ENCODE assay signal across 8 mouse cellular contexts in genomic region chr6:94053920-94054319, GRCm38 (mm10).
DNase-seq lines count a peak whose midpoint lies in the region; ATAC-seq and TF ChIP-seq lines count a peak whose summit lies in the region.

No protein-coding gene starts in this region.

- 0 out of 2 replicates have a peak, but pooled peaks cover 2% of the 10 kb centered on the region for H3K4me1 ChIP-seq in kidney, adult 2 months (ENCODE audit: control insufficient read depth, insufficient read depth, low read length)
- no peaks in the 10 kb centered on the region for H3K4me1 ChIP-seq in kidney, embryonic 15.5 days
- H3K4me1 ChIP-seq in cerebellum, adult 2 months (ENCODE audit: control insufficient read depth, insufficient read depth, low read length): no peaks in the 10 kb centered on the region; the same call in 1 of the 2 replicates

- no peaks in the 10 kb centered on the region for H3K27me3 ChIP-seq in kidney, adult 2 months (replicated peaks; ENCODE audit: control insufficient read depth, insufficient read depth, low read length)
- no peaks in the 10 kb centered on the region for H3K27me3 ChIP-seq in kidney, embryonic 15.5 days
- no peaks in the 10 kb centered on the region for H3K27me3 ChIP-seq in cerebellum, adult 2 months (ENCODE audit: control insufficient read depth, insufficient read depth, low read length)

- no peak for ATAC-seq in kidney, embryonic 15.5 days (replicated peaks; ENCODE audit: low FRiP score)
- ATAC-seq in granulocyte monocyte progenitor cell, adult 5-6 weeks (replicated peaks; ENCODE audit: poor library complexity, severe bottlenecking): peak; percentile 82
- ATAC-seq in activated CD4-positive, CD25-positive, alpha-beta regulatory T cell, adult 4 months: no peak

- TF ChIP-seq CTCF in kidney, adult 2 months (conservative IDR thresholded peaks at IDR 0.05; ENCODE audit: insufficient read depth, insufficient read length, low read depth, low read length): peak; percentile 64
- TF ChIP-seq CTCF in cerebellum, adult 2 months (IDR thresholded peaks at IDR 0.05; ENCODE audit: borderline replicate concordance, insufficient read depth, low read depth, low read length): peak; percentile 25; the same call in 1 of the 2 replicates

- H3K9ac ChIP-seq in kidney, embryonic 15.5 days: no peak overlapping the region

- 35% methylated on average over 1 of the region's 1 CpGs for WGBS in kidney, adult 2 months
- WGBS in kidney, embryonic 15.5 days: 30% methylated on average over 1 of the region's 1 CpGs
- 38% methylated on average over 1 of the region's 1 CpGs for WGBS in cerebellum, adult 2 months

- intact Hi-C loops in left cerebral cortex, postnatal 14 days (cut with DNase I): no loop called here

- peak; percentile 45 for DNase-seq in kidney, adult 2 months
- DNase-seq in NIH3T3 (ENCODE audit: low read depth): peak; percentile 61
- peak; percentile 32 to 34 for DNase-seq in cerebellum, adult 2 months
- peak; percentile 66 to 72 for DNase-seq in left cerebral cortex, postnatal 14 days (ENCODE audit: low spot score in 2 of 2)
- DNase-seq in right cerebral cortex, postnatal 25 days: peak; percentile 50

- no peaks in the 10 kb centered on the region for H3K36me3 ChIP-seq in kidney, adult 2 months (ENCODE audit: control insufficient read depth, insufficient read depth, low read length)
- 0 out of 2 replicates have a peak, but pooled peaks cover under 1% of the 10 kb centered on the region for H3K36me3 ChIP-seq in kidney, embryonic 15.5 days

- no peak overlapping the region for H3K27ac ChIP-seq in kidney, adult 2 months (ENCODE audit: insufficient read depth, low read depth, low read length)
- H3K27ac ChIP-seq in kidney, embryonic 15.5 days: no peak overlapping the region
- H3K27ac ChIP-seq in cerebellum, adult 2 months (ENCODE audit: insufficient read depth, low read length): no peak overlapping the region

- H3K9me3 ChIP-seq in kidney, embryonic 15.5 days (replicated peaks): no peaks in the 10 kb centered on the region

- H3K4me3 ChIP-seq in kidney, adult 2 months (ENCODE audit: insufficient read depth, low read depth, low read length): no peak overlapping the region
- H3K4me3 ChIP-seq in kidney, embryonic 15.5 days (replicated peaks): no peak overlapping the region
- H3K4me3 ChIP-seq in cerebellum, adult 2 months (replicated peaks; ENCODE audit: insufficient read depth, low read depth, low read length): no peak overlapping the region

- H3K4me2 ChIP-seq in kidney, embryonic 15.5 days: no peak overlapping the region

- no peak for TF ChIP-seq POLR2A in kidney, adult 2 months (IDR thresholded peaks at IDR 0.05; ENCODE audit: low read depth, low read length)
- TF ChIP-seq POLR2A in cerebellum, adult 2 months (IDR thresholded peaks at IDR 0.05; ENCODE audit: borderline replicate concordance, insufficient read depth, low read length): no peak
